Mouse (Mus musculus) midbrain, embryonic 15.5 days (tissue): ENCODE results near the gene Ptpro. TPM values are rescaled to one million over a fixed set of nuclear protein-coding genes. Genes with fewer than 3 reads are reported as not detected.

ENCODE experiments used
- ATAC-seq: fragments of 200-750 bp; cut with Nextera tagmentation; replicated peaks from 2 replicates; pipeline ENCODE4 v1.8.0; 2017; ENCODE audit warnings: moderate TSS enrichment
- H3K27ac ChIP-seq: fragments of 300-500 bp; sonication (generic); 2 replicates; pipeline ENCODE4 v1.5.1; 2015; ENCODE audit warnings: mild to moderate bottlenecking, inconsistent platforms
- H3K27me3 ChIP-seq: fragments of 300-500 bp; sonication (generic); replicated peaks from 2 replicates; pipeline ENCODE4 v1.6.1; 2015; ENCODE audit warnings: inconsistent platforms
- H3K36me3 ChIP-seq: fragments of 300-500 bp; sonication (generic); replicated peaks from 2 replicates; pipeline ENCODE4 v1.6.1; 2015; ENCODE audit warnings: inconsistent platforms
- H3K4me1 ChIP-seq: fragments of 300-500 bp; sonication (generic); 2 replicates; pipeline ENCODE4 v1.6.1; 2015; ENCODE audit warnings: inconsistent platforms
- H3K4me2 ChIP-seq: fragments of 300-500 bp; sonication (generic); 2 replicates; pipeline ENCODE4 v1.6.1; 2015; ENCODE audit warnings: inconsistent platforms, mild to moderate bottlenecking, moderate library complexity
- H3K4me3 ChIP-seq: fragments of 300-500 bp; sonication (generic); 2 replicates; pipeline ENCODE4 v1.5.1; 2015; ENCODE audit warnings: mild to moderate bottlenecking, inconsistent platforms
- H3K9ac ChIP-seq: fragments of 300-500 bp; sonication (generic); 2 replicates; pipeline ENCODE4 v1.6.1; 2015; ENCODE audit warnings: mild to moderate bottlenecking, inconsistent platforms
- H3K9me3 ChIP-seq: fragments of 300-500 bp; sonication (generic); 2 replicates; pipeline ENCODE4 v1.6.1; 2016; ENCODE audit warnings: inconsistent platforms
- WGBS: fragments of 180-500 bp; shearing (Covaris S2); methylation state at CpG from one replicate; pipeline ENCODE4 v1.1.7; 2015; ENCODE audit warnings: mixed read lengths; 5-methylcytosine and 5-hydroxymethylcytosine counted together
- polyA plus RNA-seq: library from polyadenylated mRNA; unstranded; fragments of >200 nt; fragmentation: Nextera tagmentation; extraction: Ambion mirVana; gene quantifications from 2 replicates; pipeline ENCODE4 v1.2.1, GENCODE M21; 2015

Ptpro gene
- polyA plus RNA-seq, 1 experiment from 2014 or later = 77.0 TPM

GRCm38 (mm10) chr6:137496562-137496961, 244.4 kb downstream of the Ptpro start:
- ATAC-seq = no peak; the same call in 1 of the 2 replicates
- WGBS = 100% methylated on average over 2 of the region's 2 CpGs

GRCm38 (mm10) chr6:137497208-137497835, 245.2 kb downstream of the Ptpro start:
- Histone ChIP-seq H3K4me3 (no peak overlapping the region), H3K27ac (no peak overlapping the region), H3K36me3 (no peaks in the 10 kb centered on the region), H3K27me3 (no peaks in the 10 kb centered on the region), H3K4me2 (no peak overlapping the region), H3K4me1 (no peaks in the 10 kb centered on the region), H3K9ac (no peak overlapping the region), H3K9me3 (no peaks in the 10 kb centered on the region)
- ATAC-seq = no peak
- WGBS = 89% methylated on average over 8 of the region's 8 CpGs

More at GRCm38 (mm10) chr6:137496562-137496961, 244.4 kb downstream of the Ptpro start:
- Histone ChIP-seq H3K4me2 (no peak overlapping the region), H3K4me3 (no peak overlapping the region), H3K9ac (no peak overlapping the region), H3K9me3 (no peaks in the 10 kb centered on the region), H3K4me1 (no peaks in the 10 kb centered on the region), H3K36me3 (no peaks in the 10 kb centered on the region), H3K27ac (no peak overlapping the region), H3K27me3 (no peaks in the 10 kb centered on the region)

- 75% methylated on average over 6 of the region's 6 CpGs for WGBS
- H3K4me2 ChIP-seq = no peak overlapping the region
- no peaks in the 10 kb centered on the region for H3K9me3 ChIP-seq
- no peak for ATAC-seq
- H3K4me3 ChIP-seq = no peak overlapping the region
- no peaks in the 10 kb centered on the region for H3K27me3 ChIP-seq
- H3K4me1 ChIP-seq = no peaks in the 10 kb centered on the region
- no peaks in the 10 kb centered on the region for H3K36me3 ChIP-seq
- H3K9ac ChIP-seq = no peak overlapping the region
- H3K27ac ChIP-seq = no peak overlapping the region
These were observed 246.7 kb downstream of the Ptpro start for GRCm38 (mm10) chr6:137498781-137499180.

- H3K4me2 ChIP-seq = no peak overlapping the region
- H3K4me3 ChIP-seq = no peak overlapping the region
- ATAC-seq = no peak
- H3K36me3 ChIP-seq = no peaks in the 10 kb centered on the region
- no peak overlapping the region for H3K27ac ChIP-seq
- WGBS = 89% methylated on average over 7 of the region's 7 CpGs
- H3K9ac ChIP-seq = no peak overlapping the region
- H3K4me1 ChIP-seq = no peaks in the 10 kb centered on the region
- H3K27me3 ChIP-seq = no peaks in the 10 kb centered on the region
- H3K9me3 ChIP-seq = no peaks in the 10 kb centered on the region
These were observed 250.9 kb downstream of the Ptpro start for GRCm38 (mm10) chr6:137503009-137503408.

- 85% methylated on average over 8 of the region's 8 CpGs for WGBS
- no peaks in the 10 kb centered on the region for H3K4me1 ChIP-seq
These were observed 251.3 kb downstream of the Ptpro start for GRCm38 (mm10) chr6:137503462-137503861.

GRCm38 (mm10) chr6:137504052-137504451, 251.9 kb downstream of the Ptpro start:
- no peaks in the 10 kb centered on the region for H3K4me1 ChIP-seq
- no peaks in the 10 kb centered on the region for H3K9me3 ChIP-seq
- no peaks in the 10 kb centered on the region for H3K27me3 ChIP-seq
- H3K36me3 ChIP-seq = no peaks in the 10 kb centered on the region
- no peak overlapping the region for H3K27ac ChIP-seq
- no peak for ATAC-seq
- no peak overlapping the region for H3K9ac ChIP-seq
- no peak overlapping the region for H3K4me2 ChIP-seq
- 59% methylated on average over 1 of the region's 1 CpGs for WGBS
- H3K4me3 ChIP-seq = no peak overlapping the region

More at GRCm38 (mm10) chr6:137503462-137503861, 251.3 kb downstream of the Ptpro start:
- no peak overlapping the region for H3K4me3 ChIP-seq
- no peak overlapping the region for H3K9ac ChIP-seq
- H3K27ac ChIP-seq = no peak overlapping the region
- ATAC-seq = no peak
- no peaks in the 10 kb centered on the region for H3K27me3 ChIP-seq
- H3K9me3 ChIP-seq = no peaks in the 10 kb centered on the region
- no peaks in the 10 kb centered on the region for H3K36me3 ChIP-seq
- H3K4me2 ChIP-seq = no peak overlapping the region

- no peak overlapping the region for H3K4me3 ChIP-seq
- WGBS = 87% methylated on average over 3 of the region's 3 CpGs
- no peak overlapping the region for H3K27ac ChIP-seq
- no peaks in the 10 kb centered on the region for H3K9me3 ChIP-seq
- H3K9ac ChIP-seq = no peak overlapping the region
- H3K27me3 ChIP-seq = no peaks in the 10 kb centered on the region
- no peak overlapping the region for H3K4me2 ChIP-seq
- no peaks in the 10 kb centered on the region for H3K4me1 ChIP-seq
- ATAC-seq = no peak
- no peaks in the 10 kb centered on the region for H3K36me3 ChIP-seq
These were observed 253.6 kb downstream of the Ptpro start for GRCm38 (mm10) chr6:137505555-137506227.

- 95% methylated on average over 7 of the region's 7 CpGs for WGBS
- H3K27ac ChIP-seq = no peak overlapping the region
- H3K9ac ChIP-seq = no peak overlapping the region
- H3K27me3 ChIP-seq = no peaks in the 10 kb centered on the region
- no peaks in the 10 kb centered on the region for H3K4me1 ChIP-seq
- no peak overlapping the region for H3K4me2 ChIP-seq
- H3K4me3 ChIP-seq = no peak overlapping the region
- ATAC-seq = no peak
- no peaks in the 10 kb centered on the region for H3K36me3 ChIP-seq
- H3K9me3 ChIP-seq = no peaks in the 10 kb centered on the region
These were observed 254.4 kb downstream of the Ptpro start for GRCm38 (mm10) chr6:137506563-137506962.

- 95% methylated on average over 19 of the region's 19 CpGs for WGBS
- Histone ChIP-seq H3K4me3 (no peak overlapping the region), H3K36me3 (no peaks in the 10 kb centered on the region), H3K27ac (no peak overlapping the region), H3K9me3 (no peaks in the 10 kb centered on the region), H3K4me1 (no peaks in the 10 kb centered on the region), H3K9ac (no peak overlapping the region), H3K4me2 (no peak overlapping the region), H3K27me3 (no peaks in the 10 kb centered on the region)
- ATAC-seq = no peak
These were observed 256.8 kb downstream of the Ptpro start for GRCm38 (mm10) chr6:137508936-137509335.

GRCm38 (mm10) chr6:137509341-137510045, 257.4 kb downstream of the Ptpro start:
- H3K4me2 ChIP-seq = no peak overlapping the region
- H3K9me3 ChIP-seq = no peaks in the 10 kb centered on the region
- H3K36me3 ChIP-seq = no peaks in the 10 kb centered on the region
- no peak overlapping the region for H3K4me3 ChIP-seq
- H3K27me3 ChIP-seq = no peaks in the 10 kb centered on the region
- no peaks in the 10 kb centered on the region for H3K4me1 ChIP-seq
- no peak for ATAC-seq
- 77% methylated on average over 14 of the region's 14 CpGs for WGBS
- H3K27ac ChIP-seq = no peak overlapping the region
- no peak overlapping the region for H3K9ac ChIP-seq

GRCm38 (mm10) chr6:137512753-137513152, 260.6 kb downstream of the Ptpro start:
- no peak overlapping the region for H3K27ac ChIP-seq
- H3K4me1 ChIP-seq = no peaks in the 10 kb centered on the region
- WGBS = 78% methylated on average over 5 of the region's 5 CpGs
- ATAC-seq = no peak
- no peaks in the 10 kb centered on the region for H3K27me3 ChIP-seq
- no peaks in the 10 kb centered on the region for H3K9me3 ChIP-seq
- no peak overlapping the region for H3K9ac ChIP-seq
- no peak overlapping the region for H3K4me3 ChIP-seq
- no peak overlapping the region for H3K4me2 ChIP-seq
- no peaks in the 10 kb centered on the region for H3K36me3 ChIP-seq
